Mouse (Mus musculus): Measurements from ENCODE around the gene Itgam. TPM values are rescaled to one million over a fixed set of nuclear protein-coding genes. Genes with fewer than 3 reads are reported as not detected.

The Itgam gene
- polyA plus RNA-seq, 1 experiment = not detected

DNA sequence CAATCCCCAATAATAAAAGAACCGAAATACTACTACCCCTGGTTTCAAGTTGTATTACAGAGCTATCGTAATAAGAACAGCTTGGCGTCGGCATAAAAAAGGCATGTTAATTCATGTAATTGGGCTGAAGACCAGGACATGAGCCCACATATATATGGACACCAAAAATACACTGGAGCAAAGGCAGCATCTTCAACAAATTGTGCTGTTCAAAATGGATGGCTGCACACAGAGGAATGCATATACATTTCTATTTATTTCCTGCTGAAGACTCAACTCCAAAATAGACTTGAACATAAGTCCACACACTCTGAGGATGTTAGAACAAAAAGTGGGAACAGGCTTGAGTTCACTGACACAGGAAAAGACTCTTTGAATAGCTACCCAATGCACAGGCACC is 101.6 kb downstream of the Itgam start:
- TF ChIP-seq USF1 (IDR thresholded peaks at IDR 0.05; ENCODE audit: low read depth) = no peak
- TF ChIP-seq FOSL1 (IDR thresholded peaks at IDR 0.05; ENCODE audit: insufficient read depth, low read length, poor library complexity, severe bottlenecking) = no peak
- no peak for TF ChIP-seq MYOG (IDR thresholded peaks at IDR 0.05; ENCODE audit: control insufficient read depth, extremely low read depth, insufficient read length)
- no peak for TF ChIP-seq CEBPB (IDR thresholded peaks at IDR 0.05; ENCODE audit: low read depth)
- TF ChIP-seq MYOD1 (IDR thresholded peaks at IDR 0.05; ENCODE audit: control insufficient read depth, insufficient read length, low read depth) = no peak
- TF ChIP-seq MAX (IDR thresholded peaks at IDR 0.05) = no peak
- TF ChIP-seq CTCF (IDR thresholded peaks at IDR 0.05; ENCODE audit: control insufficient read depth, insufficient read depth, insufficient read length) = no peak
- Histone ChIP-seq H3K4me3 (ENCODE audit: insufficient read depth, poor library complexity, severe bottlenecking) (no peak overlapping the region), H3ac (ENCODE audit: control insufficient read depth, insufficient read length, low read depth) (no peak overlapping the region), H3K27me3 (ENCODE audit: control insufficient read depth, insufficient read depth, insufficient read length) (peaks cover 3% of the 10 kb centered on the region), H3K79me2 (ENCODE audit: control insufficient read depth, insufficient read depth) (no peaks in the 10 kb centered on the region), H3K36me3 (ENCODE audit: control insufficient read depth, insufficient read depth) (no peaks in the 10 kb centered on the region), H3K79me3 (ENCODE audit: low read depth) (no peaks in the 10 kb centered on the region)

DNA sequence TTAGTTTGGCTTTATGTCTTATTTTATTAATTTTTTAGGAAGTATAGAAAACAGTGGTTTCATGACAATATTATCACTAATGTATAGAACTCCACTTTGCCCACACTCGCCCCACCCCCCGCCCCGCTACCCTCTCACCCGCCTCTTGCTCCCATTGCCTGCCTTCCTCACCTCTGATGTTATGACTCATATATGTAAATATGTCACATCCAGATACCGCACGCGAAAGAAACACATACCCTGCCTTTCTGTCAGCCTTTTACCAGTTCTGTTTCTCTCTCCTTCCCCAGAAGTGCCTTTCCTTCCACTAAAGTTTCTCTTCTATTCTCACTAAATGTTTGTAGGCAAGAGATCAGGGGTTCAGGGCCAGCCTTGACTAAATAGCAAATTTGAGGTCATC is 104.0 kb downstream of the Itgam start:
- Histone ChIP-seq H3K27me3 (ENCODE audit: control insufficient read depth, insufficient read depth, insufficient read length) (peaks cover 3% of the 10 kb centered on the region), H3K79me3 (ENCODE audit: low read depth) (no peaks in the 10 kb centered on the region), H3ac (ENCODE audit: control insufficient read depth, insufficient read length, low read depth) (no peak overlapping the region), H3K36me3 (ENCODE audit: control insufficient read depth, insufficient read depth) (no peaks in the 10 kb centered on the region), H3K4me3 (ENCODE audit: insufficient read depth, poor library complexity, severe bottlenecking) (no peak overlapping the region), H3K79me2 (ENCODE audit: control insufficient read depth, insufficient read depth) (no peaks in the 10 kb centered on the region)
- TF ChIP-seq MYOD1 (IDR thresholded peaks at IDR 0.05; ENCODE audit: control insufficient read depth, insufficient read length, low read depth) (no peak), MYOG (IDR thresholded peaks at IDR 0.05; ENCODE audit: control insufficient read depth, extremely low read depth, insufficient read length) (no peak), CTCF (IDR thresholded peaks at IDR 0.05; ENCODE audit: control insufficient read depth, insufficient read depth, insufficient read length) (no peak), USF1 (IDR thresholded peaks at IDR 0.05; ENCODE audit: low read depth) (no peak), FOSL1 (IDR thresholded peaks at IDR 0.05; ENCODE audit: insufficient read depth, low read length, poor library complexity, severe bottlenecking) (no peak), MAX (IDR thresholded peaks at IDR 0.05) (no peak), CEBPB (IDR thresholded peaks at IDR 0.05; ENCODE audit: low read depth) (no peak)

Other genes with a start within 250 kb of the Itgam start
- gene Stx4a, start 238.3 kb upstream of the Itgam start, polyA plus RNA-seq (2012; fragmentation: generic; extraction: Trizol) = 50.8 TPM
- gene Stx1b, start 238.1 kb upstream of the Itgam start, polyA plus RNA-seq (2012; fragmentation: generic; extraction: Trizol) = 0.01 TPM
- 15.2 TPM for gene Zfp646, start 186.4 kb upstream of the Itgam start, polyA plus RNA-seq (2012; fragmentation: generic; extraction: Trizol)
- 12.1 TPM for gene Zfp668, start 185.8 kb upstream of the Itgam start, polyA plus RNA-seq (2012; fragmentation: generic; extraction: Trizol)
- gene Prss53, start 171.7 kb upstream of the Itgam start, polyA plus RNA-seq (2012; fragmentation: generic; extraction: Trizol) = 0.50 TPM
- not detected for gene Gm21974, start 167.2 kb upstream of the Itgam start, polyA plus RNA-seq (2012; fragmentation: generic; extraction: Trizol)
- 82.3 TPM for gene Vkorc1, start 167.0 kb upstream of the Itgam start, polyA plus RNA-seq (2012; fragmentation: generic; extraction: Trizol)
- 52.4 TPM for gene Bckdk, start 158.6 kb upstream of the Itgam start, polyA plus RNA-seq (2012; fragmentation: generic; extraction: Trizol)
- 18.7 TPM for gene Kat8, start 150.1 kb upstream of the Itgam start, polyA plus RNA-seq (2012; fragmentation: generic; extraction: Trizol)
- not detected for gene Prss8, start 132.5 kb upstream of the Itgam start, polyA plus RNA-seq (2012; fragmentation: generic; extraction: Trizol)
- 4.7 TPM for gene Prss36, start 115.9 kb upstream of the Itgam start, polyA plus RNA-seq (2012; fragmentation: generic; extraction: Trizol)
- 468 TPM for gene Fus, start 95.2 kb upstream of the Itgam start, polyA plus RNA-seq (2012; fragmentation: generic; extraction: Trizol)
- gene Pycard, start 68.8 kb upstream of the Itgam start, polyA plus RNA-seq (2012; fragmentation: generic; extraction: Trizol) = 0.16 TPM
- gene Trim72, start 58.7 kb upstream of the Itgam start, polyA plus RNA-seq (2012; fragmentation: generic; extraction: Trizol) = 0.83 TPM
- gene Gm49368, start within 50 bp of the Itgam start, polyA plus RNA-seq (2012; fragmentation: generic; extraction: Trizol) = not detected
- not detected for gene Itgax, start 66.9 kb downstream of the Itgam start, polyA plus RNA-seq (2012; fragmentation: generic; extraction: Trizol)
- not detected for gene Itgad, start 91.7 kb downstream of the Itgam start, polyA plus RNA-seq (2012; fragmentation: generic; extraction: Trizol)
- 1.9 TPM for gene Cox6a2, start 143.7 kb downstream of the Itgam start, polyA plus RNA-seq (2012; fragmentation: generic; extraction: Trizol)
- gene Armc5, start 174.7 kb downstream of the Itgam start, polyA plus RNA-seq (2012; fragmentation: generic; extraction: Trizol) = 16.7 TPM
- gene 9130023H24Rik, start 175.4 kb downstream of the Itgam start, polyA plus RNA-seq (2012; fragmentation: generic; extraction: Trizol) = 2.1 TPM
- 110 TPM for gene Tgfb1i1, start 184.2 kb downstream of the Itgam start, polyA plus RNA-seq (2012; fragmentation: generic; extraction: Trizol)
- not detected for gene Slc5a2, start 203.0 kb downstream of the Itgam start, polyA plus RNA-seq (2012; fragmentation: generic; extraction: Trizol)
- gene BC017158, start 235.5 kb downstream of the Itgam start, polyA plus RNA-seq (2012; fragmentation: generic; extraction: Trizol) = 13.3 TPM

All from C2C12 (cell line).